Comparison of ENCODE assay signal across 15 mouse cellular contexts in genomic region chr4:106960476-106960875, GRCm38 (mm10). TPM values are rescaled to one million over a fixed set of nuclear protein-coding genes. Genes with fewer than 3 reads are reported as not detected.
DNase-seq lines count a peak whose midpoint lies in the region; ATAC-seq and TF ChIP-seq lines count a peak whose summit lies in the region.
"Had no signal": no experiment of that assay in that cellular context is flagged by ENCODE, and none has a peak within 500 bp of the region (broad histone marks: within the 10 kb centered on the region; RNA-seq: fewer than 3 reads in every experiment).

No protein-coding gene starts in this region.

- H3K4me2 ChIP-seq in hindbrain, postnatal 0 days (ENCODE audit: low read depth, low read length) = no peak overlapping the region
- H3K4me2 ChIP-seq in stomach, embryonic 14.5 days (replicated peaks; ENCODE audit: low read depth, low read length) = no peak overlapping the region
- H3K4me2 ChIP-seq in intestine, embryonic 16.5 days (ENCODE audit: low read depth, low read length) = no peak overlapping the region
- H3K4me2 ChIP-seq: intestine, embryonic 15.5 days; limb, embryonic 12.5 days had no signal

- H3K4me3 ChIP-seq in left cerebral cortex, adult 2 months = no peak overlapping the region
- no peak overlapping the region for H3K4me3 ChIP-seq in hindbrain, postnatal 0 days (ENCODE audit: low read length)
- no peak overlapping the region for H3K4me3 ChIP-seq in stomach, embryonic 14.5 days (ENCODE audit: low read depth, low read length)
- H3K4me3 ChIP-seq in intestine, embryonic 16.5 days (ENCODE audit: low read length) = no peak overlapping the region
- H3K4me3 ChIP-seq: intestine, embryonic 15.5 days; limb, embryonic 12.5 days had no signal

- H3K27ac ChIP-seq in left cerebral cortex, adult 2 months = peak overlapping the region; percentile 15; the same call in 1 of the 2 replicates
- peak overlapping the region; percentile 42; the same call in 1 of the 2 replicates for H3K27ac ChIP-seq in hindbrain, postnatal 0 days
- peak overlapping the region; percentile 18; the same call in 1 of the 2 replicates for H3K27ac ChIP-seq in stomach, embryonic 14.5 days (ENCODE audit: low read length)
- no peak overlapping the region for H3K27ac ChIP-seq in intestine, embryonic 16.5 days (ENCODE audit: low read length)
- H3K27ac ChIP-seq: intestine, embryonic 15.5 days; limb, embryonic 12.5 days had no signal

- intact Hi-C loops in left cerebral cortex, adult 2 months (cut with DNase I) = no loop called here
- intact Hi-C loops in left cerebral cortex, postnatal 4 days (cut with DNase I) = no loop called here
- intact Hi-C loops in gastrocnemius, postnatal 36 days (cut with DNase I) = no loop called here

- DNase-seq in left cerebral cortex, adult 2 months (ENCODE audit: extremely low spot score in 1 of 2, low spot score in 2 of 2) = no peak
- no peak for DNase-seq in left cerebral cortex, postnatal 4 days
- DNase-seq in NIH3T3 (ENCODE audit: low read depth) = peak; percentile 30
- no peak for DNase-seq in hindbrain, postnatal 0 days (ENCODE audit: low spot score)
- DNase-seq in gastrocnemius, postnatal 36 days = no peak
- no peak for DNase-seq in cerebellum, adult 11 months
- DNase-seq: heart, adult 11 months; kidney, postnatal 25 days; layer of hippocampus, postnatal 36 days; lung, postnatal 36 days; spleen, adult 18-20 months had no signal

- TF ChIP-seq CTCF in left cerebral cortex, adult 2 months (IDR thresholded peaks at IDR 0.05) = no peak
- no peak for TF ChIP-seq CTCF in hindbrain, postnatal 0 days (IDR thresholded peaks at IDR 0.05; ENCODE audit: low read depth)

- peaks cover 38% of the 10 kb centered on the region for H3K4me1 ChIP-seq in hindbrain, postnatal 0 days (ENCODE audit: insufficient read depth, low read length)
- H3K4me1 ChIP-seq in stomach, embryonic 14.5 days (ENCODE audit: control insufficient read depth, insufficient read depth, low read length) = peaks cover 69% of the 10 kb centered on the region
- peaks cover 64% of the 10 kb centered on the region for H3K4me1 ChIP-seq in intestine, embryonic 16.5 days (ENCODE audit: control insufficient read depth, insufficient read depth, low read length)

- H3K9me3 ChIP-seq in hindbrain, postnatal 0 days (ENCODE audit: low read length) = no peaks in the 10 kb centered on the region
- no peaks in the 10 kb centered on the region for H3K9me3 ChIP-seq in stomach, embryonic 14.5 days (ENCODE audit: control insufficient read depth, low read depth, low read length)
- H3K9me3 ChIP-seq in intestine, embryonic 16.5 days (ENCODE audit: control insufficient read depth, low read length) = no peaks in the 10 kb centered on the region
- H3K9me3 ChIP-seq: intestine, embryonic 15.5 days; limb, embryonic 12.5 days had no signal

- no peaks in the 10 kb centered on the region for H3K27me3 ChIP-seq in hindbrain, postnatal 0 days (ENCODE audit: insufficient read depth, low read length)
- no peaks in the 10 kb centered on the region for H3K27me3 ChIP-seq in stomach, embryonic 14.5 days (ENCODE audit: control insufficient read depth, insufficient read depth, low read length)
- H3K27me3 ChIP-seq in intestine, embryonic 16.5 days (replicated peaks; ENCODE audit: control insufficient read depth, insufficient read depth, low read length) = no peaks in the 10 kb centered on the region
- H3K27me3 ChIP-seq: intestine, embryonic 15.5 days; limb, embryonic 12.5 days had no signal

- 83% methylated on average over 2 of the region's 2 CpGs for WGBS in hindbrain, postnatal 0 days
- 80% methylated on average over 2 of the region's 2 CpGs for WGBS in stomach, embryonic 14.5 days
- WGBS in intestine, embryonic 16.5 days = 90% methylated on average over 2 of the region's 2 CpGs

- ATAC-seq in hindbrain, postnatal 0 days = no peak
- no peak for ATAC-seq in stomach, embryonic 14.5 days (ENCODE audit: insufficient number of reproducible peaks, insufficient read depth, low FRiP score, low read depth)
- no peak for ATAC-seq in intestine, embryonic 16.5 days
- ATAC-seq: intestine, embryonic 15.5 days had no signal

- no peaks in the 10 kb centered on the region for H3K36me3 ChIP-seq in hindbrain, postnatal 0 days (ENCODE audit: insufficient read depth, low read length)
- 0 out of 2 replicates have a peak, but pooled peaks cover 4% of the 10 kb centered on the region for H3K36me3 ChIP-seq in stomach, embryonic 14.5 days (ENCODE audit: control insufficient read depth, insufficient read depth, low read length)
- H3K36me3 ChIP-seq in intestine, embryonic 16.5 days (ENCODE audit: control insufficient read depth, insufficient read depth, low read length) = no peaks in the 10 kb centered on the region
- H3K36me3 ChIP-seq: intestine, embryonic 15.5 days had no signal

- H3K9ac ChIP-seq in hindbrain, postnatal 0 days (replicated peaks; ENCODE audit: low read length) = no peak overlapping the region
- no peak overlapping the region for H3K9ac ChIP-seq in stomach, embryonic 14.5 days (replicated peaks; ENCODE audit: low read depth, low read length)
- no peak overlapping the region for H3K9ac ChIP-seq in intestine, embryonic 16.5 days (ENCODE audit: low read depth, low read length)
- H3K9ac ChIP-seq: intestine, embryonic 15.5 days; limb, embryonic 12.5 days had no signal

RNA-seq across cellular contexts. Expression of gene Ssbp3, which starts 50.0 kb away (rescaled TPM):
- total RNA-seq in left cerebral cortex, adult 2 months (2021) = 100 to 1,000 TPM; 181 to 187 TPM
- total RNA-seq in left cerebral cortex, postnatal 4 days (2021) = 100 to 1,000 TPM; 146 to 149 TPM
- total RNA-seq in hindbrain, postnatal 0 days (2014; rRNA removed) = 155 and 156 TPM in 2 replicates
- polyA plus RNA-seq in hindbrain, postnatal 0 days (2015; fragmentation: Nextera tagmentation; extraction: Ambion mirVana) = 102 and 108 TPM in 2 replicates
- 79.9 and 83.9 TPM in 2 replicates for polyA plus RNA-seq in stomach, embryonic 14.5 days (2014; fragmentation: Nextera tagmentation; extraction: Ambion mirVana)
- total RNA-seq in gastrocnemius, postnatal 36 days (2021) = 10 to 100 TPM; 21.3 to 25.6 TPM
- polyA plus RNA-seq in intestine, embryonic 16.5 days (2015; fragmentation: Nextera tagmentation; extraction: Ambion mirVana) = 38.0 and 53.4 TPM in 2 replicates
